ENCODE assay signal across 11 mouse cellular contexts in the genomic region with DNA sequence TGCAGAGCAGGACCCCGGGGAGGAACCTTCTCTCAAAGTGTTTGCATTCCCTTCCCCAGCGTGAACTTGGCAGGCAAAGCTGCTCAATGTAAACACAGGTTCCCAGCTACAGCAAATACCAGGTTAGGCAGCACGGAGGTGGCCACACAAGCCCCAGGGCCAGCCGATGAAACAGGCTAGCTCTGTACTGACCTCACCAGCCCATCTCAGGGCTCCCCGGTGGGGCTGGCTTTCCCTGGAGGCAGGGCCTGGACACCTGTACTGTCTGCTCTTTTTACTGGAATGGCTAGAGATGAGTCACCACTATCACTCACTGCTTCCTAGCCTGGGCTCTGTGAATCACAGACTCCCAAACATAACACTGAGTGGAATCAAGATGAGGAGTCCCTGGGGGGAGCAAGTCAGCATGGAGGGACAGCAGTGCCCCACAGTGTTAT.
A peak's percentile ranks its signal among the peaks of the same experiment; 100 is the strongest.
DNase-seq lines count a peak whose midpoint lies in the region; ATAC-seq and TF ChIP-seq lines count a peak whose summit lies in the region.
"Had no signal": no experiment of that assay in that cellular context is flagged by ENCODE, and none has a peak within 500 bp of the region (broad histone marks: within the 10 kb centered on the region; RNA-seq: fewer than 3 reads in every experiment).

No protein-coding gene starts in this region.

- H3K27me3 ChIP-seq in liver, embryonic 12.5 days (replicated peaks): peaks cover 3% of the 10 kb centered on the region; the same call in 1 of the 2 replicates
- no peaks in the 10 kb centered on the region for H3K27me3 ChIP-seq in lung, postnatal 0 days (replicated peaks; ENCODE audit: insufficient read depth, low read length)
- H3K27me3 ChIP-seq in hindbrain, embryonic 14.5 days (ENCODE audit: control insufficient read depth, insufficient read depth, low read length): no peaks in the 10 kb centered on the region
- no peaks in the 10 kb centered on the region for H3K27me3 ChIP-seq in hindbrain, embryonic 13.5 days

- WGBS in liver, embryonic 12.5 days (ENCODE audit: insufficient replicate concordance): 39% methylated on average over 5 of the region's 5 CpGs
- WGBS in lung, postnatal 0 days: 22% methylated on average over 5 of the region's 5 CpGs
- WGBS in hindbrain, embryonic 14.5 days: 73% methylated on average over 5 of the region's 5 CpGs
- 75% methylated on average over 5 of the region's 5 CpGs for WGBS in hindbrain, embryonic 13.5 days

- peak; percentile 57 for DNase-seq in 3134 (ENCODE audit: extremely low read depth, insufficient read length, low spot score)
- DNase-seq in Muller cell, postnatal 12 days (ENCODE audit: inconsistent ontology term): peak; percentile 75
- DNase-seq in lung, postnatal 0 days (ENCODE audit: low spot score): peak; percentile 83
- DNase-seq in hindbrain, embryonic 14.5 days (ENCODE audit: low spot score): no peak
- no peak for DNase-seq in left cerebral cortex, postnatal 10 days (ENCODE audit: extremely low spot score in 1 of 2, low spot score in 2 of 2)
- DNase-seq: adrenal gland, postnatal 36 days; right cerebral cortex, postnatal 4 days had no signal

- no peaks in the 10 kb centered on the region for H3K9me3 ChIP-seq in liver, embryonic 12.5 days (replicated peaks)
- no peaks in the 10 kb centered on the region for H3K9me3 ChIP-seq in lung, postnatal 0 days (ENCODE audit: low read length)
- H3K9me3 ChIP-seq in hindbrain, embryonic 14.5 days (ENCODE audit: control insufficient read depth, low read length): no peaks in the 10 kb centered on the region
- no peaks in the 10 kb centered on the region for H3K9me3 ChIP-seq in hindbrain, embryonic 13.5 days

- no peak for TF ChIP-seq CTCF in lung, postnatal 0 days (IDR thresholded peaks at IDR 0.05)

- H3K9ac ChIP-seq in liver, embryonic 12.5 days: no peak overlapping the region
- no peak overlapping the region for H3K9ac ChIP-seq in lung, postnatal 0 days (replicated peaks; ENCODE audit: low read depth)
- no peak overlapping the region for H3K9ac ChIP-seq in hindbrain, embryonic 14.5 days
- H3K9ac ChIP-seq in hindbrain, embryonic 13.5 days: no peak overlapping the region

- no peaks in the 10 kb centered on the region for H3K36me3 ChIP-seq in liver, embryonic 12.5 days
- H3K36me3 ChIP-seq in lung, postnatal 0 days (ENCODE audit: insufficient read depth, low read length): no peaks in the 10 kb centered on the region
- H3K36me3 ChIP-seq in hindbrain, embryonic 14.5 days (replicated peaks; ENCODE audit: control insufficient read depth, insufficient read depth): no peaks in the 10 kb centered on the region
- H3K36me3 ChIP-seq in hindbrain, embryonic 13.5 days: no peaks in the 10 kb centered on the region

- ATAC-seq in liver, embryonic 12.5 days: peak; percentile 79
- peak; percentile 81 for ATAC-seq in lung, postnatal 0 days
- ATAC-seq in erythroblast, adult 5-6 weeks (replicated peaks; ENCODE audit: low FRiP score, poor library complexity, severe bottlenecking): no peak
- ATAC-seq in hindbrain, embryonic 14.5 days (ENCODE audit: low FRiP score): no peak
- ATAC-seq in hindbrain, embryonic 13.5 days (ENCODE audit: low FRiP score): no peak

- H3K4me1 ChIP-seq in liver, embryonic 12.5 days: no peaks in the 10 kb centered on the region
- no peaks in the 10 kb centered on the region for H3K4me1 ChIP-seq in lung, postnatal 0 days (ENCODE audit: insufficient read depth, low read depth, low read length)
- peaks cover 26% of the 10 kb centered on the region for H3K4me1 ChIP-seq in hindbrain, embryonic 14.5 days (replicated peaks; ENCODE audit: control insufficient read depth, insufficient read depth, low read length)
- H3K4me1 ChIP-seq in hindbrain, embryonic 13.5 days (replicated peaks): peaks cover 45% of the 10 kb centered on the region

- H3K4me2 ChIP-seq in liver, embryonic 12.5 days: no peak overlapping the region
- no peak overlapping the region for H3K4me2 ChIP-seq in lung, postnatal 0 days (replicated peaks; ENCODE audit: low read depth, low read length)
- no peak overlapping the region for H3K4me2 ChIP-seq in hindbrain, embryonic 14.5 days (replicated peaks)
- no peak overlapping the region for H3K4me2 ChIP-seq in hindbrain, embryonic 13.5 days

- no peak overlapping the region for H3K27ac ChIP-seq in liver, embryonic 12.5 days
- H3K27ac ChIP-seq in lung, postnatal 0 days (ENCODE audit: low read length): peak overlapping the region; percentile 44
- no peak overlapping the region for H3K27ac ChIP-seq in hindbrain, embryonic 14.5 days
- H3K27ac ChIP-seq in hindbrain, embryonic 13.5 days: no peak overlapping the region

- H3K4me3 ChIP-seq in liver, embryonic 12.5 days: no peak overlapping the region
- no peak overlapping the region for H3K4me3 ChIP-seq in lung, postnatal 0 days (ENCODE audit: low read depth, low read length)
- no peak overlapping the region for H3K4me3 ChIP-seq in hindbrain, embryonic 14.5 days (replicated peaks; ENCODE audit: low read length)
- H3K4me3 ChIP-seq in hindbrain, embryonic 13.5 days: no peak overlapping the region
- H3K4me3 ChIP-seq: myocyte had no signal

- intact Hi-C loops in left cerebral cortex, postnatal 10 days (cut with DNase I): no loop called here

- 0 out of 2 replicates have a peak, but pooled peaks have one; percentile 47 for TF ChIP-seq EP300 in lung, postnatal 0 days (IDR thresholded peaks at IDR 0.05)

Comparison
In these comparisons a context has a peak if more than half of its experiments do, and no peak if none do; other contexts are left out.
1. DNase-seq: peak in 3134 (single experiment), Muller cell, postnatal 12 days (single experiment) and lung, postnatal 0 days (single experiment); none in hindbrain, embryonic 14.5 days (single experiment) and left cerebral cortex, postnatal 10 days (0 of 2).
2. ATAC-seq: peak in liver, embryonic 12.5 days (single experiment) and lung, postnatal 0 days (single experiment); none in erythroblast, adult 5-6 weeks (single experiment), hindbrain, embryonic 14.5 days (single experiment) and hindbrain, embryonic 13.5 days (single experiment).